Mouse (Mus musculus) ES-Bruce4 (cell line): ENCODE measurements around the gene Stil. TPM values are rescaled to one million over a fixed set of nuclear protein-coding genes. Genes with fewer than 3 reads are reported as not detected.

Source experiments
- H3K27ac ChIP-seq: 2 replicates; pipeline ENCODE4 v1.5.1; 2012; ENCODE audit warnings: low read length, inconsistent platforms; ENCODE audit not compliant: insufficient read depth
- H3K27me3 ChIP-seq: 2 replicates; pipeline ENCODE4 v1.6.1; 2012; ENCODE audit warnings: mild to moderate bottlenecking, low read length, inconsistent platforms; ENCODE audit not compliant: control insufficient read depth, poor library complexity, insufficient read depth, severe bottlenecking
- H3K36me3 ChIP-seq: 2 replicates; pipeline ENCODE4 v1.6.1; 2012; ENCODE audit warnings: inconsistent platforms, mild to moderate bottlenecking, low read length, moderate library complexity; ENCODE audit not compliant: control insufficient read depth, poor library complexity, insufficient read depth, severe bottlenecking
- H3K4me1 ChIP-seq: one replicate; pipeline ENCODE4 v1.8.1; 2011; ENCODE audit warnings: low read length; ENCODE audit not compliant: control insufficient read depth, insufficient read depth
- H3K4me3 ChIP-seq: 2 replicates; pipeline ENCODE4 v1.5.1; 2011; ENCODE audit warnings: low read depth, mild to moderate bottlenecking, low read length
- H3K9ac ChIP-seq: 2 replicates; pipeline ENCODE4 v1.6.1; 2012; ENCODE audit warnings: low read depth, mild to moderate bottlenecking, inconsistent platforms; ENCODE audit not compliant: poor library complexity, severe bottlenecking
- H3K9me3 ChIP-seq: replicated peaks from 2 replicates; pipeline ENCODE4 v1.6.1; 2012; ENCODE audit warnings: mild to moderate bottlenecking, low read length, inconsistent platforms; ENCODE audit not compliant: control insufficient read depth, poor library complexity, insufficient read depth, severe bottlenecking
- CTCF ChIP-seq: IDR thresholded peaks from one replicate; pipeline ENCODE4 v1.8.1; 2011; ENCODE audit warnings: low read depth, low read length
- EP300 ChIP-seq: IDR thresholded peaks from 2 replicates; pipeline ENCODE4 v1.6.1; 2011; ENCODE audit warnings: low read depth, low read length; ENCODE audit not compliant: insufficient read depth
- POLR2A ChIP-seq: IDR thresholded peaks from one replicate; pipeline ENCODE4 v1.8.1; 2011; ENCODE audit warnings: low read length; ENCODE audit not compliant: insufficient read depth
- polyA plus RNA-seq: library from polyadenylated mRNA; stranded (reverse); fragments of >200 nt; gene quantifications from 2 replicates; pipeline ENCODE4 v1.2.4, GENCODE M21; 2011; ENCODE audit warnings: low read depth; ENCODE audit not compliant: missing spikeins, insufficient read depth, insufficient read length

Stil gene
- polyA plus RNA-seq, 1 experiment = 25.3 TPM

DNA sequence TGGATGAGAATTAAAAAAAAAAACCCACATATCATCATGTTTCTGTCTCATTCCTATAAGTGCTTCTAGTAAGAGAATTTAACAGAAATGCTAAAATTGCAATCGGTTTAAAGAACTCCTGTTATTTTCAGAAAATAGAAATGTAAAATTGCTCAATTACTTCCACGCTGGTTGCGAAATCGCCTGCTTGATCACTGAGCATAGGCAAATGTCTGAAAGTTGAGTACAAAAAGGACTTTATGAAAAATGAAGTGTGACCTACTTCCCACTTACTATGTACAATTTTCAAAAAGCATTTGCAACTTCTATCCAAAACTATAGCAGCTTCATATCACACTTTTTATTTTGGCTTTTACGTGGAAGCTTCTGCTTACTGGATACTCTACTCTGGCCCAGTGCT, 29.2 kb upstream of the Stil start:
- Histone ChIP-seq H3K27ac (no peak overlapping the region), H3K9ac (no peak overlapping the region), H3K9me3 (no peaks in the 10 kb centered on the region), H3K4me1 (no peaks in the 10 kb centered on the region), H3K36me3 (no peaks in the 10 kb centered on the region; the same call in 1 of the 2 replicates), H3K4me3 (no peak overlapping the region), H3K27me3 (no peaks in the 10 kb centered on the region)
- no peak for TF ChIP-seq CTCF
- no peak for TF ChIP-seq EP300
- no peak for TF ChIP-seq POLR2A

DNA sequence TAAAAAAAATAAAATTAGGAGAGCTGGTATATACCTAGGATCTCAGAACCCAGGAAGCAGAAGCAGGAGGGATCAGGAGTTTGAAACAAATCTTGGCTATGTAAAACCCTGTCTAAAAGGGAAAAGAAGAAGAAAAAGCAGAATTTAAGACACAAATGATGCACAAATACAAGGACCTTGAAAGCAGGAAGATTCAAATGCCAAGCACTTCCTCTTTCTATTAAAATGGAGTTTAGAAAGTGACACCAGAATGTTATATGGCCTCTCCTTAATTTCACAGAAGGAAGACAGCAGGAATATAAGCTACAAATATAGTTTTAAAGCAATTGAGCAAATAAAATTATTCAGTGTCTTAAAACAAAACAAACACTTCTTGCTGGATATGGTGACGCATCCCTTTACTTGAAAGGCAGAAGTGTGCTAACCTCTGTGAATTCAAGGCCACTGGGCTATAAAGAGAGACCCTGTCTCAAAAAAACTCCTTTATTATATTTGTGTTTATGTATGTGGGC, 26.7 kb upstream of the Stil start:
- Histone ChIP-seq H3K9ac (no peak overlapping the region), H3K27me3 (no peaks in the 10 kb centered on the region), H3K27ac (no peak overlapping the region), H3K4me1 (no peaks in the 10 kb centered on the region), H3K4me3 (no peak overlapping the region), H3K36me3 (no peaks in the 10 kb centered on the region), H3K9me3 (no peaks in the 10 kb centered on the region)
- TF ChIP-seq EP300 (no peak), CTCF (no peak), POLR2A (no peak)

DNA sequence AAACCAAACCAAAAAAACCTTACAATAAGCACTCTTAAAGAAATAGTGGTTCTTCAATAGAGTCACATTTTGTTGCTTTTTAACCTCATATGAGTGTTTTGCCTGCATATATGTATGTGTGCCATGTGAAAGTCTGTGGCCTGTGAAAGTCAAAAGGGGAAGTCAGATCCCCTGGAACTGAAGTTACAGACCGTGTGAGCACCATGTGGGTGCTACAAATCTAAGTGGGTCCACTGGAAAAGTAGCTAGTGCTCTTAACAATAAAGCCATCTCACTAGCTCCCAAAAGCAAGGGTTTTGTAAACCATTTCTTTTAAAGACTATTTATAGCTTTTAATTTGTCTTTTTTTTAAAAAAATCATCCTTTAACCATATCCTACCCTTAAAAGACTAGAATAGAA, 17.3 kb upstream of the Stil start:
- no peak for TF ChIP-seq CTCF
- TF ChIP-seq POLR2A = no peak
- Histone ChIP-seq H3K36me3 (no peaks in the 10 kb centered on the region), H3K4me3 (no peak overlapping the region), H3K9ac (no peak overlapping the region), H3K27me3 (no peaks in the 10 kb centered on the region), H3K27ac (no peak overlapping the region), H3K4me1 (no peaks in the 10 kb centered on the region), H3K9me3 (no peaks in the 10 kb centered on the region)

DNA sequence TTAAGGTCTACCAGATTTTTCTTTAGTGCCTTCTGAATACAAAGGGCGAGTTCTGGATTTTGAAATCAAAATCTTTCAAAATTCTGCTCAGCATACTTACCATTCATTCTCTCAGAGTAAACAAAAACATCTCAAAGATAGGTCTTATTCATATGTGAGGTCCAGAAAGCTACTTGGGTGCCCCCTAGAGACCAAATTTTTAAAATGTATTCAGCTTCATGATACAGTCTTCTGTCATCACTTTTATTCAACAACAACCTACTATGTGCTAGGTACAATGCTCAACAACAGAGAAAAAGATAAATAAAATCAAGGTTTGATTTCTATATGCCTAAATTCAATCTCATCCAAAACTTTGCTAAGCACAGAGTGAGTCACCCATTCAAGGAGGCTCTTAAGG, 16.9 kb upstream of the Stil start:
- Histone ChIP-seq H3K9ac (no peak overlapping the region), H3K4me1 (no peaks in the 10 kb centered on the region), H3K27ac (no peak overlapping the region), H3K9me3 (no peaks in the 10 kb centered on the region), H3K27me3 (no peaks in the 10 kb centered on the region), H3K36me3 (no peaks in the 10 kb centered on the region), H3K4me3 (no peak overlapping the region)
- TF ChIP-seq CTCF (no peak), EP300 (no peak), POLR2A (no peak)

DNA sequence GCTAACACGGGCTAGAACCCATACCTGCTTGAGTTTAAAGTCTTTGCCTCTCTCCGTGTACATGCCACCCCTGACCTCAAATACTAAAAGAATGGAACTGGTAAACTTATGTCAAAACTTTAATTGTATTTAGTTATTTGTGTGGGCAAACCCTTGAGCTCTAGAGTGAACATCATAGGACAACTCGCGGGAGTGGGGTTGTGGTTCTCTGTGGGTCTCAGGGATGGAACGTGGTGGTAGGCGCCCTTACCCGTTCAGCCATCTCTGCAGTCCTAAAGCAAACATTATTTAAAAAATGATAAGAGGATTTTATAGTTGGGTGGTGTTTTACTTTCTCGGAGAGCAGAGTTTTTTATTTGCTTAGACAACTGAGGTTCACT, 13.8 kb upstream of the Stil start:
- Histone ChIP-seq H3K27ac (peak overlapping the region; percentile 85), H3K27me3 (no peaks in the 10 kb centered on the region), H3K9me3 (no peaks in the 10 kb centered on the region), H3K9ac (peak overlapping the region; percentile 92), H3K4me1 (no peaks in the 10 kb centered on the region), H3K36me3 (no peaks in the 10 kb centered on the region), H3K4me3 (peak overlapping the region; percentile 96)
- TF ChIP-seq POLR2A (no peak), EP300 (no peak), CTCF (no peak)

GRCm38 (mm10) chr4:114986591-114987432, 13.1 kb upstream of the Stil start, which contains the start of gene Cmpk1:
Cmpk1 (minus strand) TSS chr4:114987241.
- TF ChIP-seq CTCF = no peak
- no peak for TF ChIP-seq EP300
- peak; percentile 59 for TF ChIP-seq POLR2A
- no peaks in the 10 kb centered on the region for H3K9me3 ChIP-seq

More at GRCm38 (mm10) chr4:114986591-114987432, 13.1 kb upstream of the Stil start, which contains the start of gene Cmpk1:
- peak within 1 kb of the TSS; percentile 87 for H3K27ac ChIP-seq
- no peaks in the 10 kb centered on the region for H3K4me1 ChIP-seq
- peak within 1 kb of the TSS; percentile 92 for H3K9ac ChIP-seq
- no peaks in the 10 kb centered on the region for H3K36me3 ChIP-seq
- H3K4me3 ChIP-seq = peak within 1 kb of the TSS; percentile 100
- H3K27me3 ChIP-seq = no peaks in the 10 kb centered on the region
